Mouse (Mus musculus): Measurements from ENCODE around the gene Dhps. TPM values are rescaled to one million over a fixed set of nuclear protein-coding genes. Genes with fewer than 3 reads are reported as not detected.

Dhps gene
- polyA plus RNA-seq (2012; rRNA removed) = 69.7 and 71.6 TPM in 2 replicates

DNA sequence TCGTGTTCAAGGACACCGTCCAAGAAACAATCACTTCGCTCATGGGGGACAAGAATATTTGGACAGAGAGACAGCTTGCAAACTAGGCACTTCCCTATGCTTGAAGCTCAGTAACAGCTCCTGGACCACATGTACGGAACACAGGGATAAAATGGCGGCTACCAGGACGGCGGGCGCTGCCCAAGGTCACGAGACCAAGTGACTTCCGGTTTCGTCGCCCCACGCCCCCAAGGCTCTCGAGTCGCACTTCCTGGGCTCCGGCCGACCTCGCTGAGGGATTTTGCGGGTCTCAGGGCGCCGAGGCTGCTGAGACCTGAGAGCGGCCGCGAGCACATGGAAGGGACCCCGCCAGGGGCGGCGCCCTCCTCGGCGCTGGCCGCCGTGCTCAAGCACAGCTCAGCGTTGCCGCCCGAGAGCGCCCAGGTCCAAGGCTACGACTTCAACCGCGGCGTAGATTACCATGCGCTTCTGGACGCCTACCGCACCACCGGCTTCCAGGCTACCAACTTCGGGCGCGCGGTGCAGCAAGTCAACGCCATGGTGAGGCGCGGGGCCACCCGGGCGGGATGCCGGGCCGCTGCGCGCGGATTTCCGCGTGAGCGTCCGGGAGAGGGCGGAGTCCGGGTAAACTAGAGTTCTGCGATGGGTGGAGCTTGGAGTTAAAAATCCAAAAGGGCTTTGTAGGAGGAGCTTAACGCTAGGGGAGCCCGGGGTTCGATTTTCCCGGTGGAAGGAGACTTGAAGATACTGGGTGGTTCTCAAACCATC, at the start of gene Dhps:
Gene Dhps (plus strand): TSS at position 244 of the 768 bp plus-strand sequence.
- peak; percentile 90 to 92 for DNase-seq
- TF ChIP-seq CTCF (IDR thresholded peaks at IDR 0.05; ENCODE audit: borderline replicate concordance, insufficient read depth, low read depth, low read length) = no peak
- TF ChIP-seq POLR2A (IDR thresholded peaks at IDR 0.05; ENCODE audit: borderline replicate concordance, insufficient read depth, low read length) = peak; percentile 69; the same call in 1 of the 2 replicates
- H3K4me3 ChIP-seq (replicated peaks; ENCODE audit: insufficient read depth, low read depth, low read length) = peak within 1 kb of the TSS; percentile 67
- no peaks in the 10 kb centered on the region for H3K27me3 ChIP-seq (ENCODE audit: control insufficient read depth, insufficient read depth, low read length)
- peak within 1 kb of the TSS; percentile 48 for H3K27ac ChIP-seq (ENCODE audit: insufficient read depth, low read length)
- peaks cover 14% of the 10 kb centered on the region for H3K4me1 ChIP-seq (ENCODE audit: control insufficient read depth, insufficient read depth, low read length)
- under 1% methylated on average over 68 of the region's 68 CpGs for WGBS

DNA sequence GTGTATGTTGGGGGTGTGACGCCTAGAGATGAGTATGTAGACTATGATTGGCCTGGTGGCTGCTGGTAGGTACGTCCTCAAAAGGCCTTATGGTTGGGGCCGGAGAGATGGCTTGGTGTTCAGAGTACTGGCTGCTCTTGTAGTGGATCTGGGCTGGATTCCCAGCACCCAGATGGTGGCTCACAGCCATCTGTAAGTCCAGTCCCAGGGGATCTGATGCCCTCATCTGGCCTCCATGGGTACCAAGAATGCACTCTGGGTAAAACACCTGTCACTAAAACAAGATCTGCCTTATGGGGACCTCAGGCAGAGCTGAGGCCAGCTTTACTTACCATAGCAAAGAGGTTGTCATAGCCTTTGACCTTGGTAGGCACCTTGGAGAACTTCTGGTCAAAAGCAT, 47.7 kb upstream of the Dhps start:
- DNase-seq = no peak
- Histone ChIP-seq H3K4me3 (replicated peaks; ENCODE audit: insufficient read depth, low read depth, low read length) (peak overlapping the region; percentile 97), H3K27ac (ENCODE audit: insufficient read depth, low read length) (no peak overlapping the region), H3K4me1 (ENCODE audit: control insufficient read depth, insufficient read depth, low read length) (peaks cover 17% of the 10 kb centered on the region), H3K27me3 (ENCODE audit: control insufficient read depth, insufficient read depth, low read length) (no peaks in the 10 kb centered on the region)
- TF ChIP-seq CTCF (IDR thresholded peaks at IDR 0.05; ENCODE audit: borderline replicate concordance, insufficient read depth, low read depth, low read length) = no peak
- TF ChIP-seq POLR2A (IDR thresholded peaks at IDR 0.05; ENCODE audit: borderline replicate concordance, insufficient read depth, low read length) = no peak
- WGBS = 52% methylated on average over 3 of the region's 3 CpGs

DNA sequence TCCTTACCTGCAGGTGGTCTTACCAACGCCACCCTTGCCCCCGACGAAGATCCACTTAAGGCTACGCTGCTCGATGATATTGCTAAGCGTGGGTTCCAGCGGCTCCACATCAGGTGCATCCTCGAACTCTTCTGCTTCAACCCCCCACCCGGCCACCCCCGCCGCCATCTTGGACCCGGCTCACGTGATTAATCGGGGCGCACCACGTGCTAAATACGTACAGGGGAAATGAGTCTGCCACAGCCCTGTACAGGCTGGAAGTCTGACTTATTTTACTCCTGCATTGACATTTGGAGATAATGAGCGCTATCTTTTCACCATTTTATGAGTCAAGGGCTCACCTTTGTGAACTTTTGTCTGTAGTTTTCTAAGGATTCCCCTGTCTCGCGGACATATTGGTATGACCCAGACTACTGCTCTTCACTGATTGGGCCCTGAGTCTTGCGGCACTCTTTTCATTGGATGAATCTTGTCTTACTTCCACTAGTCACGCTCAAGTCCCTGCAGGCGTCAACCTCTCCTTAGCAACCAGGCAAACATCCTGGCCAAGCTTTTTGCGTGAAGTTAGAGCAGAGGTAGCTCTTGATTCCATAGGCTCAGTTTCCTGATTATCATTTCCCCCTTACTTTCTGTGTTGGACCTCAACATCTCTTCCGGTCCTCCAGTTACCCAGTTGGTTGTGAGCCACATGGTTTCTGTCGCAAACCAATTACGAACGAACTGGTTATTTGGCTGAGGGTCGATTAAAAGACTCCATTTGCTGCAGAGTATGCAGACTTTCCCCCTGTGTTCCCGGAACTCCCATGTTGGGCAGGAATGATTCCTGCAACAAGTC, 46.2 kb upstream of the Dhps start, which contains the start of gene Asna1:
Gene Asna1 (minus strand): TSS at position 184 of the 835 bp plus-strand sequence.
- TF ChIP-seq POLR2A (IDR thresholded peaks at IDR 0.05; ENCODE audit: borderline replicate concordance, insufficient read depth, low read length) (peak; percentile 62; the same call in 1 of the 2 replicates), CTCF (IDR thresholded peaks at IDR 0.05; ENCODE audit: borderline replicate concordance, insufficient read depth, low read depth, low read length) (no peak)
- H3K27ac ChIP-seq (ENCODE audit: insufficient read depth, low read length) = peak within 1 kb of the TSS; percentile 55; the same call in 1 of the 2 replicates
- 3% methylated on average over 30 of the region's 30 CpGs for WGBS
- H3K27me3 ChIP-seq (ENCODE audit: control insufficient read depth, insufficient read depth, low read length) = no peaks in the 10 kb centered on the region
- peaks cover 22% of the 10 kb centered on the region for H3K4me1 ChIP-seq (ENCODE audit: control insufficient read depth, insufficient read depth, low read length)
- peak within 1 kb of the TSS; percentile 97 for H3K4me3 ChIP-seq (replicated peaks; ENCODE audit: insufficient read depth, low read depth, low read length)
- peak; percentile 85 to 90 for DNase-seq

DNA sequence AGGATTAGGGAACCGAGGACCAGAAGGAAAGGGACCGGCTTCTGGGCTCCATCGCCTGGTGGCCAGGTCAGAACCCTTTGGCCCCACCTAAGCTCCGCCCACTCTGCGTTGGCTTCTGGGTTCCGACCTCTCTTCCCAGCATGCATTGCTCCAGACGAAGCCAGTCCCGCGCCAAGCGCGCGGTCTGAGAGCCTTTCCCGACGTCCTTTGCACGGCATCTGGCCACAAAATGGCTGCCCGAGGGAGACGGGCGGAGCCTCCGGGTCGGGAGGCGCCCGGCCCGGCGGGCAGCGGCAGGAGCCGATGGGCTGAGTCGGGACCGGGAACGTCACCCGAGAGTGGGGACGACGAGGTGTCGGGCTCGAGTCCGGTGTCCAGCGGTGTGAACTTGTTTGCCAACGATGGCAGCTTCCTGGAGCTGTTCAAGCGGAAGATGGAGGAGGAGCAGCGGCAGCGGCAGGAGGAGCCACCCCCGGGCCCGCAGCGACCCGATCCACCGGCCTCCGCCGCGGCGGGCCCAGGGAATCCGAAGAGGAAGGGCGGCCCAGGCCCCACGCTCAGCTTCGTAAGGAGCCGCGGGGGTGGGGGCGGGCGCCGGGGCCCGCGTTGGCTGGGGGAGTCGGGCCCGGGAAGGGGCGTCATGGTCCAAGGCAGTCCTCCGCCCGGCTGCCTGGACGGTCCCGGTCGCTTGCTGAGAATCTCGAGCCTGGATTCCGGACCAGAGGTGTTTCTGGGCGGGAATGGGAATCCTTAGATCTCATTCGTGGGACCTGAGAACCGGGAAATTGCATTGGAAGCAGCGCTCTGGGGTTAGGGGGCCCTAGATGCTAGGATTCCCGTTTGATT, 44.7 kb upstream of the Dhps start, which contains the start of gene Trir:
Gene Trir (plus strand): TSS at position 154 of the 846 bp plus-strand sequence.
- WGBS = under 1% methylated on average over 75 of the region's 75 CpGs
- H3K4me3 ChIP-seq (replicated peaks; ENCODE audit: insufficient read depth, low read depth, low read length) = peak within 1 kb of the TSS; percentile 97
- H3K27me3 ChIP-seq (ENCODE audit: control insufficient read depth, insufficient read depth, low read length) = no peaks in the 10 kb centered on the region
- peak within 1 kb of the TSS; percentile 85 for H3K27ac ChIP-seq (ENCODE audit: insufficient read depth, low read length)
- DNase-seq = peak; percentile 97 to 98
- peak; percentile 87 for TF ChIP-seq POLR2A (IDR thresholded peaks at IDR 0.05; ENCODE audit: borderline replicate concordance, insufficient read depth, low read length)
- TF ChIP-seq CTCF (IDR thresholded peaks at IDR 0.05; ENCODE audit: borderline replicate concordance, insufficient read depth, low read depth, low read length) = no peak
- H3K4me1 ChIP-seq (ENCODE audit: control insufficient read depth, insufficient read depth, low read length) = peaks cover 22% of the 10 kb centered on the region

DNA sequence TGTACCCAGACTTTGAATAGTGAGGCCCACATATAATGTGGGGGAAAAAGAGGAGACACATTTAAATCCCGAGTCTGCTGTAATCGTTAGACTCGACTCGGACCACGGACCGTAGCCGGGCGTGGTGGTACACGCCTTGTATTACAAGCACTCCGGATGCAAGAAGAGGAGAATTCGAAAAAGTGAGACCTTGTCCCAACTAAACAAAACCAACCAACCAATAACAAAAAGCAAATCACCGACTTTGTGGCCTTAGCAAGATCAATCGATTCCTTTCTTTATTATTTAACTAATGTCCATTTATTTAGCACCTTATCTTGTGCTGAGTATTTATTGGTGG, 44.1 kb upstream of the Dhps start:
- Histone ChIP-seq H3K4me3 (replicated peaks; ENCODE audit: insufficient read depth, low read depth, low read length) (peak overlapping the region; percentile 72), H3K27me3 (ENCODE audit: control insufficient read depth, insufficient read depth, low read length) (no peaks in the 10 kb centered on the region), H3K4me1 (ENCODE audit: control insufficient read depth, insufficient read depth, low read length) (peaks cover 16% of the 10 kb centered on the region), H3K27ac (ENCODE audit: insufficient read depth, low read length) (0 out of 2 replicates have a peak overlapping the region, but pooled peaks have one; percentile 45)
- DNase-seq = no peak
- WGBS = 1% methylated on average over 13 of the region's 13 CpGs
- TF ChIP-seq POLR2A (IDR thresholded peaks at IDR 0.05; ENCODE audit: borderline replicate concordance, insufficient read depth, low read length) = no peak
- no peak for TF ChIP-seq CTCF (IDR thresholded peaks at IDR 0.05; ENCODE audit: borderline replicate concordance, insufficient read depth, low read depth, low read length)

DNA sequence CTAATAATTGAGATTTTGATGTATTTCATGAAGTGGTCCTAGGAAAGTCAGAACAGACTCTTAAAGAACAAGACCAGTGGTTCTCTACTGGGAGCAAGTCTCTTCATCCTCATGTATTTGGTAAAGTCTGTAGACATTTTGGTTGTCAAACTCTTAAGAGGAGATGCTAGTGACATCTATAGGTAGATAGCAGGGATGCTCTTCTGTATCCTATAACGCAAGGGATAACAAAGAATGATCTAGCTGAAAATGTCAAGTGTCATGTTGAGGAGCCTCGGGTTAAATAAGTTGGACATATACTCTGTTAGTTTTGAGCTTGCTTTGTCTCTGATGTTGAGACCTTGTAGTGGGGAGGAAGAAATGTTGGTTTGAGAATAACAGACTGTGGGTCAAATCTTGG, 43.6 kb upstream of the Dhps start:
- H3K4me1 ChIP-seq (ENCODE audit: control insufficient read depth, insufficient read depth, low read length) = peaks cover 16% of the 10 kb centered on the region
- DNase-seq = no peak
- H3K27me3 ChIP-seq (ENCODE audit: control insufficient read depth, insufficient read depth, low read length) = no peaks in the 10 kb centered on the region
- WGBS = 4% methylated on average over 2 of the region's 2 CpGs
- peak overlapping the region; percentile 72 for H3K4me3 ChIP-seq (replicated peaks; ENCODE audit: insufficient read depth, low read depth, low read length)
- no peak overlapping the region for H3K27ac ChIP-seq (ENCODE audit: insufficient read depth, low read length)
- no peak for TF ChIP-seq CTCF (IDR thresholded peaks at IDR 0.05; ENCODE audit: borderline replicate concordance, insufficient read depth, low read depth, low read length)

DNA sequence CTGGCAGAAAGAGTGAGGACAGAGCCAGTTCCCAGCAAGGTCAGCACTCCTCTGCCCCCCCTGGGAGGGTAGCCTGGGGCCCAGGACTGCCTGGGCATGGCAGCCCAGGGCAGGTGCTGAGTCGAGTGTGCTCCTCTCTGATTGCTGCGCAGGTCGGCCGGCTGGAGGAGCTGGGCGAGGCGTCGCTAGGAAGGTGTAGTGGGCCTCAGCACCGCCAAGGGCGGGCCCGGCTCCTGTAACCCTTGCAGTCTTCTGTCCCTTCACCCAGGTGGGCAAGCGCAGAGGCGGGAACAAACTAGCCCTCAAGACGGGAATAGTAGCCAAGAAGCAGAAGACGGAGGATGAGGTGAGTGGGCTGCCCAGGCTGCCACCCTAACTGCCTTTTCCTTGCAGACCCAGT, 42.3 kb upstream of the Dhps start:
- 81% methylated on average over 14 of the region's 14 CpGs for WGBS
- no peak overlapping the region for H3K27ac ChIP-seq (ENCODE audit: insufficient read depth, low read length)

More for the DNA sequence above, 42.3 kb upstream of the Dhps start:
- H3K4me1 ChIP-seq (ENCODE audit: control insufficient read depth, insufficient read depth, low read length) = peaks cover 6% of the 10 kb centered on the region
- H3K27me3 ChIP-seq (ENCODE audit: control insufficient read depth, insufficient read depth, low read length) = no peaks in the 10 kb centered on the region
- H3K4me3 ChIP-seq (replicated peaks; ENCODE audit: insufficient read depth, low read depth, low read length) = no peak overlapping the region
- no peak for DNase-seq
- no peak for TF ChIP-seq POLR2A (IDR thresholded peaks at IDR 0.05; ENCODE audit: borderline replicate concordance, insufficient read depth, low read length)

Measured in cerebellum, adult 2 months (tissue).